Mouse (Mus musculus) olfactory bulb, adult 2 months (tissue): ENCODE data around the gene Ccdc127. TPM values are rescaled to one million over a fixed set of nuclear protein-coding genes. Genes with fewer than 3 reads are reported as not detected.

Experiments
- H3K27ac ChIP-seq: fragments of 200-500 bp; 2 replicates; pipeline ENCODE4 v1.5.1; 2012; ENCODE audit warnings: low read depth, low read length; ENCODE audit not compliant: insufficient read depth
- H3K4me1 ChIP-seq: fragments of 200-500 bp; 2 replicates; pipeline ENCODE4 v1.6.1; 2012; ENCODE audit warnings: low read length; ENCODE audit not compliant: control insufficient read depth, insufficient read depth
- H3K4me3 ChIP-seq: fragments of 200-500 bp; 2 replicates; pipeline ENCODE4 v1.5.1; 2012; ENCODE audit warnings: mild to moderate bottlenecking, low read depth, low read length, moderate library complexity; ENCODE audit not compliant: insufficient read depth
- CTCF ChIP-seq: fragments of 200-500 bp; IDR thresholded peaks from 2 replicates; pipeline ENCODE4 v1.5.1; 2012; ENCODE audit warnings: low read depth, mild to moderate bottlenecking, low read length, moderate library complexity; ENCODE audit not compliant: insufficient read depth
- POLR2A ChIP-seq: fragments of 200-500 bp; IDR thresholded peaks from 2 replicates; pipeline ENCODE4 v1.6.1; 2012; ENCODE audit warnings: mild to moderate bottlenecking, low read depth, low read length, moderate library complexity; ENCODE audit not compliant: insufficient read depth
- WGBS: fragments of 180-500 bp; shearing (Covaris S2); methylation state at CpG from one replicate; pipeline ENCODE4 v1.1.7; 2018; 5-methylcytosine and 5-hydroxymethylcytosine counted together
- polyA plus RNA-seq: library from polyadenylated mRNA; stranded (reverse); fragments of >200 nt; gene quantifications from 2 replicates; pipeline ENCODE4 v1.2.4, GENCODE M21; 2012; ENCODE audit warnings: low replicate concordance; ENCODE audit not compliant: missing spikeins, insufficient read depth, insufficient read length

Ccdc127 gene
- polyA plus RNA-seq, 1 experiment: not detected

GRCm38 (mm10) chr13:74381533-74382276, 31.6 kb downstream of the Ccdc127 start:
- Histone ChIP-seq H3K27ac (no peak overlapping the region), H3K4me1 (peaks cover 8% of the 10 kb centered on the region; the same call in 1 of the 2 replicates), H3K4me3 (no peak overlapping the region)
- 34% methylated on average over 10 of the region's 10 CpGs for WGBS
- TF ChIP-seq POLR2A: no peak
- no peak for TF ChIP-seq CTCF

DNA sequence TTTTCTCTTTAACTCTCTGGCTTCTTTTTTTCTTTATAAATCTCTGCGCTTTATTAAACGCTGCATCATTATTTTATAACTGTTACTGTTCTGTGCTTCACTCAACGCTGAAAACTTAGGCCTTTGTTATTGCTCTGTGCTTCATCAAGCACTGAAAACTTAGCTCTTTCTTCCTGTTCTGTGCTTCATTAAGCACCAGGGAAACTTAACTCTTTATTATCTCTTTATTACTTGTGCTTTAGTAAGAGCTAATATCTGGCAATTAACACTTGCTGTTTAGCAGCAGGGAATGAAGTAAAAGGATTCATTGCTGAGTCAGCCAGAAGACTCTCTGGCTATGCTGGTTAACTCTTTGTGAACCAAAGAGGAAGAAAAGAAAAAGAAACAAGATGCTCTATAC, 32.2 kb downstream of the Ccdc127 start:
- no peak for TF ChIP-seq CTCF
- TF ChIP-seq POLR2A: no peak
- H3K27ac ChIP-seq: no peak overlapping the region

DNA sequence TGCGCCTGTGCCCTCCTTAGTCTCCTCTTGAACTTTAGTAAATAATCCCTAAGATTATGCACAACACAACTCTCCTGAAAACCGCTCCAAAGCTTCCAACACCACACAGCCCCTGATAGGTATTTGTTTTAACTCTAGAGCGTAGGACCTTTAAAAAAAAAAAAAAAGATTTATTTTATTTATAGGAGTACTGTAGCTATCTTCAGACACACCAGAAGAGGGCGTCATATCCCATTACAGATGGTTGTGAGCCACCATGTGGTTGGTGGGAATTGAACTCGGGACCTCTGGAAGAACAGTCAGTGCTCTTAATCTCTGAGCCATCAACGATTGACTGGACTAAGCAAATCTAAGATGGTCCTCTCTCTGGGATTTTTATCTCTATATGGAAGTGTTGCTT, 39.6 kb downstream of the Ccdc127 start:
- no peak overlapping the region for H3K4me3 ChIP-seq
- no peaks in the 10 kb centered on the region for H3K4me1 ChIP-seq
- TF ChIP-seq POLR2A (no peak), CTCF (no peak)
- no peak overlapping the region for H3K27ac ChIP-seq
- WGBS: 71% methylated on average over 6 of the region's 6 CpGs

More for the DNA sequence above, 32.2 kb downstream of the Ccdc127 start:
- WGBS: 15% methylated on average over 3 of the region's 3 CpGs
- Histone ChIP-seq H3K4me3 (no peak overlapping the region), H3K4me1 (peaks cover 8% of the 10 kb centered on the region; the same call in 1 of the 2 replicates)

DNA sequence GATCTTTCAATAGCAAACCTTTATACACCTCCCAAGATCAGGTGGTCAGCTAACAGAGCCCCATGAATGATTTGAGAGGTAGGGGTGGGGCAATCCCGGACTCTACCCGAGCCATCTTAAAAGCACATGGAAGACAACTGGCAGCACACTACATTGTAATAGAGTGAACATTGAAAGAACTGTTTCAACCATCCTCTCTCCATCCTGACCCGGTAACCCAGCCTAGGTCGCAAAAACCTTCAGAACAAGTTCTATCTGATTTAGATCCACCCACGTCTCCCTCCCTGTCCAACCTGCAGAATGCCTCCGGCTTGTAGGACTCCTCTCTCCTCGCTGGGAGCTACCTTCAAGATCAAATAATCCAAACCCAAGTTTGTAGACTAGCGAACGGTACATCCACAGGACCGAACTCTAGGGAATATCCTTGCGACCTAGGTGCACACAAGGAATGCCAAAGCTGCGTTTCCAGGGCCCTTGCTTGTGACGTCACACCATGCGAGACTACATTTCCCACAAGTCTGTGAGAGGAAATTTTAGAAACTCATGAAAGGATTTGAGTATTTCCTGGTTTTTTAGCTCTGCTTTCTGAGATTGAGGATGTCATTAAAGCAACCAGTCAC, 40.4 kb downstream of the Ccdc127 start, which contains the start of gene Zfp72:
TSS of gene Zfp72 (minus strand) at position 466 of the 620 bp plus-strand sequence.
- no peak for TF ChIP-seq POLR2A
- TF ChIP-seq CTCF: no peak
- WGBS: 6% methylated on average over 14 of the region's 14 CpGs
- Histone ChIP-seq H3K27ac (peak within 1 kb of the TSS; percentile 13; the same call in 1 of the 2 replicates), H3K4me3 (peak within 1 kb of the TSS; percentile 66), H3K4me1 (no peaks in the 10 kb centered on the region)

DNA sequence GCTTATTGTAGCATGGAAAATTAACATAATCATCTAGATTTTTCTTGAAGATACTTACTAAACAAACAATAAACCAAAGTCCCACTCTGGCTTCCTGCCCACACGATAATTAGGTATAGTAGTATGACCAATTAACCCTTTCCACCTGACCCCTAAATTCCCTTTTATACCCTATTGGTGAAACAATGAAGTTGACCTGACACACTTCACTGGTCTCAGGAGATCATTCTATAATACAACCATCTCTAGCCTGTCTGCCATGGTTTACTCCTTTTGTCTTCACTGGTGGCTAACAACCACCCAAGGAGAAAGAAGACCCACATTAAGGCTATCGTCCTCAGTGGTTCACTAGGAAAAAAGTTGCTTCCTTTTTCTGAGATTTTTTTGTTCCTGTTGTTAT, 41.0 kb downstream of the Ccdc127 start:
- no peak overlapping the region for H3K27ac ChIP-seq
- 72% methylated on average over 2 of the region's 2 CpGs for WGBS
- H3K4me1 ChIP-seq: no peaks in the 10 kb centered on the region
- TF ChIP-seq POLR2A: no peak
- no peak for TF ChIP-seq CTCF
- H3K4me3 ChIP-seq: no peak overlapping the region

GRCm38 (mm10) chr13:74399298-74399839, 49.3 kb downstream of the Ccdc127 start, which contains the start of gene Ftl1-ps1:
TSS of gene Ftl1-ps1 (plus strand) at chr13:74399694.
- no peaks in the 10 kb centered on the region for H3K4me1 ChIP-seq

More at GRCm38 (mm10) chr13:74399298-74399839, 49.3 kb downstream of the Ccdc127 start, which contains the start of gene Ftl1-ps1:
- TF ChIP-seq POLR2A (no peak), CTCF (no peak)
- no peak within 1 kb of the TSS for H3K4me3 ChIP-seq
- no peak within 1 kb of the TSS for H3K27ac ChIP-seq
- 12% methylated on average over 11 of the region's 11 CpGs for WGBS

Other genes with a start within 250 kb of the Ccdc127 start
- gene Slc9a3, start 228.9 kb upstream of the Ccdc127 start, polyA plus RNA-seq: not detected in 2 replicates
- gene Exoc3, start 141.6 kb upstream of the Ccdc127 start, polyA plus RNA-seq: not detected in 2 replicates
- gene Ahrr, start 58.0 kb upstream of the Ccdc127 start, polyA plus RNA-seq: not detected in 2 replicates
- 339 TPM in 1 of 2 replicates, not detected in the other for gene Pdcd6, start 32.7 kb upstream of the Ccdc127 start, polyA plus RNA-seq
- 516 TPM in 1 of 2 replicates, not detected in the other for gene Sdha, start within 50 bp of the Ccdc127 start, polyA plus RNA-seq
- gene Lrrc14b, start 13.7 kb downstream of the Ccdc127 start, polyA plus RNA-seq: not detected in 2 replicates
- gene Zfp72, start 40.5 kb downstream of the Ccdc127 start, polyA plus RNA-seq: not detected in 2 replicates
- not detected in 2 replicates for gene Ftl1-ps1, start 49.4 kb downstream of the Ccdc127 start, polyA plus RNA-seq
- gene Zfp825, start 143.7 kb downstream of the Ccdc127 start, polyA plus RNA-seq: not detected in 2 replicates